Mouse (Mus musculus): ENCODE measurements around the gene Tmem259. TPM values are rescaled to one million over a fixed set of nuclear protein-coding genes. Genes with fewer than 3 reads are reported as not detected.

The Tmem259 gene
- total RNA-seq, 2 experiments from 2014 or later, result 136 TPM

DNA sequence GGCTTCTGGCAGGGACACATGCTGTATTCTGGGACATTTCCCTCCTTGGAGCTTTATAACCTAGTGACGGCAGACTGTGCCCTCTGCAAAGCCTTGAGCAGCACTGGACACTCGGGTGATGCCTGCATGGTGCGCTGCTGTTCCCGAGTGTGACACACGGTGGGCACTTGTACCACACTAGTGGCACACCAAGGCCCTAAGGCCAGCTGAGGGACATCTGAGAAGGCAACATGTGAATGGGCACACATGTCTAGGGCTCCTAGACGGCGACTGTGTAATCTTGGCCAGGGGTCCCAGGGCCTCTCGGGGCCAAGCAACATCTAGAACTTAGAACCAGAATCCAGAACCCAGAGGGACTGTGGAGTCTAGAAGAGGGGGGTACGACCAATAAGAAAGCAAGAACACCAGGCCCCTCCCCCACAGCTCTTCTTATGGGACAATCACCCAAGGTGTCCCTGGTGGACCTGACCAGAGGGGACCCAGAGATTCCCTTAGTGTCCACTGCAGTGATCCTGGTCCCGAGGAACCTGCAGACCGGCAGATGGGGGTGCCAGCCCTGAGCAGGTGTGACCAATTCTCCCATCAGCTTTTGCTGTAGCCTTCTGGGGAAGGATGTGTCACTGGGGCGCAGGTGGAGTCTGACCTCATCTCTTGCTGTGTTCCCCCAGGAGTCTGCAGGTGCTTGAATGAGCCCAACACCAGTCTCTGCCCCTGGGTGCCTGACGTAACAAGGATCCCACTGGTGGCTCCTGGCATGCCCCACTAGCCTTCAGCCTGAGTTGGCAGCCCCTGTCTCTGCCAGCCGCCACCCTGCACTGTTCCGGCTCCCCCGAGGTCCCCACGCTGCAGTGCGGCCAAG lies 53.9 kb downstream of the Tmem259 start:
- no peak for DNase-seq (ENCODE audit: extremely low spot score in 1 of 2, low spot score in 2 of 2)
- intact Hi-C loops (cut with DNase I), result no loop called here

DNA sequence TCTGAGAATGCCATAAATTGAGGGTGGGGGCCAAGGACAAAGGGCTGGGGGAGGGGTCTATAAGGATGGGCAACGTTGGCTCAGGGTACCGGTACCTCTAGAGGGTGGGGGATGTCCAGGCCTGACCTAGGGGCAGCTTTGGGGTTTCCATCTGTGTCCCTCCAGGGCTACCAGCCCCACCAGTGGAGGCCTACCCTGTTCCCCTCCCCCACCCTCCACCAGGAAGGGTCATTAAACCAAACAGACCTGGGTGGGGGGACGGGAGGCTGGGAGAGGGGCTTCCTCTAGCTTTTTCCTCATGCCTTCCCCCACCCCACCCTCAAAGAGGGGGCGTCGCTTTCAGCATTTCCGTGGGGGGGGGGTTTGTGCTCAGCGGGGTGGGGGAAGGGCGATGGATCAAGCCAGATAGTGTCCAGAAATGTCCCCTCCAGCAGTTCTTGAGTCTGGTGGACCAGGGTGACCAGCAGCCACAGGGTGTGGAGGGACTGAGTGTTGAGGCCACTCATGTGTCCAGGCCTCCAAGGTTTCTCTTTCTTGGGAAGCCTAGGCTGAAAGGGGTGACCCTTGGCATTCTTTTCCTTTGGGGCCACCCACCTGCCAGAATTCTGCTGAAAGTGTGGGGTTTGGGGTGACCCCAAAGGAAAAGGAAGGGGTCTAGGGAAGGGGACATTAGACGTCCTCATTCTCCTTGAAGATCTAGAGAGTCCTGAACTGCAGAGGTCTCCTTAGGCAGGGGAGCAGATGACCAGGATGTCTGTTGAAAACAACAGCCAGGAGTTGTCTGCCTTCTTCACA lies 55.0 kb downstream of the Tmem259 start:
- DNase-seq (ENCODE audit: extremely low spot score in 1 of 2, low spot score in 2 of 2), result peak in 1 of 2 experiments; percentile 50
- intact Hi-C loops (cut with DNase I), result no loop called here

DNA sequence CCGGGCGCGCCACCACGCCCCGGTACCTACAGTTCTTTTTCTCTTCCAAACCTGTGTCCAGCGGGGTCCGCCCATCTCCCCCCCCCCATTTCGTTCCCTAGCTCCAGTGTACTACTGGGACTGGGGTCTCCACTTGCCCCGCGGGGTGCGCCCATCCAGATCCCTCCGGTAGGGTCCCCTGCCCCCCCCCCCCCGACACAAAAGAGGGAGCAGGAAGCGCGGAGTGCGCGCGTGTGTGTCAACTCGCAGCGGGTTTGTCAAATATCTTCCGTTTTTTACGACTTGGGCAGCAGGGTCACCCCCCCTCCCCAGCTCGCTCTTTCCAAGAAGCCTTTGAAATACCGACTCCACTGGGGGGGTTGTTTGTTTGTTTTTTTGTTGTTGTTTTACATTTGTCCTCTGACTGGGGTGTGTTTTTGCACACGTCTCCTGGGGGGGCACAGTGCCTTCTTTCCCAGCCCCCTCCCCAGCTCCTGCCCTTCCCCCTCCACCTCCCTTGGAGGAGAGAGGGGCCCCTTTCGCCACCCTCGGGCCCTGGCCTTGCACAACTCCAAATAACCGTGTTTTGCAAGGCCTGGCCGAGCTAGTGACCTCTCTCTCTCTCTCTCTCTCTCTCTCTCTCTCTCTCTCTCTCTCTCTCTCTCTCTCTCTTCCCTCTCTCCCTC lies 56.0 kb downstream of the Tmem259 start:
- peak in 1 of 2 experiments; percentile 61 for DNase-seq (ENCODE audit: extremely low spot score in 1 of 2, low spot score in 2 of 2)
- intact Hi-C loops (cut with DNase I), result no loop called here

DNA sequence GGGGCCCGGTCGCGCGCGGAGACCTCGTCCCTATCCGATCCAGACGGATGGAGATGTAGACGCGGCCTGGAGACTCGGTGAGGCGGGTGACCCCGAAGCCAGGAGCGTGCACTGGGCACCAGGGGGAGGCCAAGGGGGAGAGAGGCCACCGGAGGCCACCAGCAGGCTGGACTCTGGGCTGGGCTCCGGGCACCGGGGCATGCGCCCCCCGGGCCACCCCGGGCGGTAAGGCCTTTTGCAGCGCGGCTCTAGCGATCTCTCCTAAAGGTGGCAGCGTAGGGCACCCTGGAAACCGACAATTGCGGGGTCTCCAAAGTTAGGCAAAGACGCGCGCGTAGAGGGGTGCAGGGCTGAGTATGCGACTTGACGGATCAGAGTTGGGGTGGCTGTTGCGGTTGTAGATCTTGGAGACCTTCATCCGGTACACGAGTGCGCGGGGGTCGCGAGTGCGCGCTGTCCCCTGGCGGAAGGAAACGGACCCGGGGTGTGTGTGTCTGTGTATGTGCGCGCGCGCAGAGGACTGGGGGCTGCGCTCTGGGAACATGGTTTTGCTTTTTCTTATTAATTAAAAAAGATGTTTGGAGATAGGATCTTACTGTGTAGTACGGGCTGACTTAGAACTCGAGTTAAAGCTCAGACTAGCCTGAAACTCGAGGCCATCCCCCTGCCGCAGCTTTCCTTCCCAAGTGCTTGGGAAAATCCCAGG lies 56.7 kb downstream of the Tmem259 start:
- intact Hi-C loops (cut with DNase I), result no loop called here
- peak in 1 of 2 experiments; percentile 80 for DNase-seq (ENCODE audit: extremely low spot score in 1 of 2, low spot score in 2 of 2)

- intact Hi-C loops (cut with DNase I), result no loop called here
- peak; percentile 77 to 93 for DNase-seq (ENCODE audit: extremely low spot score in 1 of 2, low spot score in 2 of 2)
These were observed 57.4 kb downstream of the Tmem259 start, which contains the start of gene Arid3a for GRCm38 (mm10) chr10:79926491-79927323. TSS of gene Arid3a (plus strand) at chr10:79927043.

- DNase-seq (ENCODE audit: extremely low spot score in 1 of 2, low spot score in 2 of 2), result no peak
- intact Hi-C loops (cut with DNase I), result loop anchor here (1.0 to 2.0 kb wide), 2 partner anchors 32 to 91 kb away; no protein-coding TSS in a partner anchor
These were observed 58.2 kb downstream of the Tmem259 start for GRCm38 (mm10) chr10:79925785-79926490.

DNA sequence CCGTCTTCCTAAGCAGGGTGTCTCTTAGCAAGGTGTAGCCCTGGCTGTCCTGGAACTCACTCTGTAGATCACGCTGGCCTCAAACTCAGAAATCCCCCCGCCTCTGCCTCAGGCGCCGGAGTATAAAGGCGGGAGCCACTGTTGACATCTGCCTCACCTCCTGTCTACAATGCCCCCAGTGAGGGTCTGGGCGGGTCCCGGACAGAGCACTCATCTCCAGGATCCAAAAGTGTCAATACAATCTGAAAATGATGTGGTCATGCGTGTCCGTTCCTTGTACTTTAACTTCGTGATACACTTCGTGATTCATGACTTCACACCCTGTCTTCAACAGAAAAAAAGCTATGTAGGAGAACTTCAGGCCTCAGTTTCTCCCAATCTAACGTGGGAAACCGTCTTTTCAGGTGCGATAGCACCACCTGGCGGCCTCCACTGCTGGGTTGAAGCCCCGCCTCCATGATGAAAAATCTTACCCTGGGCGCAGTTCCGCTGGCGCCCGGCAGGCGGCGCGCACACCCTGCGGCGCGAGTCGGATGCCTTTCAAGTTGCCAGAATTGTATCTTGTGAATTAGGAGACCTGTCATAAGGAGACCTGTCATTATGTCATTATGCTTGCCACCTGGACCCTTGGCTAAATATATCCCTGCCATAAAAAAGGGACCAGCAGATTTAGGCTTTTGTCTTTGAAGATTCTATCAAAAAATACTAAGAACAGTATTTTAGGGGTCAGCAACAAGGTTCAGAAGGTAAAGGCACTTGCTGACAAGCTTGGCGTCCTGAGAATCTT lies 58.9 kb downstream of the Tmem259 start:
- intact Hi-C loops (cut with DNase I), result loop anchor here (1.0 to 5.0 kb wide), 3 partner anchors 33 to 90 kb away; partner anchors contain the start of gene Elane
- DNase-seq (ENCODE audit: extremely low spot score in 1 of 2, low spot score in 2 of 2), result peak; percentile 88 to 90

Other genes starting within 250 kb of the Tmem259 start
- 10 to 100 TPM; 40.1 to 43.7 TPM for gene Polrmt, start 237.7 kb downstream of the Tmem259 start, total RNA-seq (2021)
- 1 to 10 TPM; 1.9 to 3.0 TPM for gene Fgf22, start 229.3 kb downstream of the Tmem259 start, total RNA-seq (2021)
- gene Rnf126, start 217.4 kb downstream of the Tmem259 start, total RNA-seq (2021), result 10 to 100 TPM; 90.7 to 95.8 TPM
- gene Fstl3, start 207.1 kb downstream of the Tmem259 start, total RNA-seq (2021), result 1 to 10 TPM; 1.7 to 2.6 TPM
- under 1 TPM; 0.32 to 0.54 TPM for gene Prss57, start 193.4 kb downstream of the Tmem259 start, total RNA-seq (2021)
- 100 to 1,000 TPM; 430 to 432 TPM for gene Palm, start 190.8 kb downstream of the Tmem259 start, total RNA-seq (2021)
- gene Misp, start 163.3 kb downstream of the Tmem259 start, total RNA-seq (2021), result under 1 TPM; 0.30 to 0.51 TPM
- gene Ptbp1, start 129.9 kb downstream of the Tmem259 start, total RNA-seq (2021), result 10 to 100 TPM; 58.2 to 62.2 TPM
- gene Prtn3, start 109.9 kb downstream of the Tmem259 start, total RNA-seq (2021), result 1 to 10 TPM; 4.5 to 5.2 TPM
- 100 to 1,000 TPM; 135 to 142 TPM for gene Plppr3, start 109.7 kb downstream of the Tmem259 start, total RNA-seq (2021)
- gene Elane, start 98.1 kb downstream of the Tmem259 start, total RNA-seq (2021), result not detected
- not detected for gene Cfd, start 93.5 kb downstream of the Tmem259 start, total RNA-seq (2021)
- 10 to 100 TPM; 55.4 to 61.9 TPM for gene Med16, start 75.4 kb downstream of the Tmem259 start, total RNA-seq (2021)
- not detected for gene Gm26602, start 73.5 kb downstream of the Tmem259 start, total RNA-seq (2021)
- 1 to 10 TPM; 6.8 to 8.4 TPM for gene Kiss1r, start 67.4 kb downstream of the Tmem259 start, total RNA-seq (2021)
- gene R3hdm4, start 63.1 kb downstream of the Tmem259 start, total RNA-seq (2021), result 100 to 1,000 TPM; 389 to 406 TPM
- 1 to 10 TPM; 6.0 to 7.1 TPM for gene Arid3a, start 57.3 kb downstream of the Tmem259 start, total RNA-seq (2021)
- gene Wdr18, start 24.2 kb downstream of the Tmem259 start, total RNA-seq (2021), result 10 to 100 TPM; 46.2 to 49.9 TPM
- gene Grin3b, start 13.6 kb downstream of the Tmem259 start, total RNA-seq (2021), result under 1 TPM; 0.24 to 0.28 TPM
- 10 to 100 TPM in 1 of 2 experiments, 1 to 10 TPM in 1; 8.9 to 12.4 TPM for gene Cnn2, start 4.3 kb upstream of the Tmem259 start, total RNA-seq (2021)
- gene Abca7, start 12.2 kb upstream of the Tmem259 start, total RNA-seq (2021), result 1 to 10 TPM; 8.5 to 9.8 TPM
- 1 to 10 TPM; 3.3 to 4.5 TPM for gene Arhgap45, start 32.3 kb upstream of the Tmem259 start, total RNA-seq (2021)
- 10 to 100 TPM; 64.1 to 66.0 TPM for gene Polr2e, start 55.5 kb upstream of the Tmem259 start, total RNA-seq (2021)
- gene Gpx4, start 62.8 kb upstream of the Tmem259 start, total RNA-seq (2021), result 100 to 1,000 TPM; 436 to 469 TPM
- 10 to 100 TPM; 20.4 to 21.2 TPM for gene Sbno2, start 121.2 kb upstream of the Tmem259 start, total RNA-seq (2021)
- gene Stk11, start 131.5 kb upstream of the Tmem259 start, total RNA-seq (2021), result 10 to 100 TPM; 81.6 to 93.4 TPM
- gene Atp5d, start 154.3 kb upstream of the Tmem259 start, total RNA-seq (2021), result 100 to 1,000 TPM; 342 to 379 TPM
- 100 to 1,000 TPM; 394 to 415 TPM for gene Cbarp, start 156.5 kb upstream of the Tmem259 start, total RNA-seq (2021)
- gene Midn, start 163.9 kb upstream of the Tmem259 start, total RNA-seq (2021), result 100 to 1,000 TPM in 1 of 2 experiments, 10 to 100 TPM in 1; 92.6 to 103 TPM
- 100 to 1,000 TPM; 138 to 151 TPM for gene Cirbp, start 181.7 kb upstream of the Tmem259 start, total RNA-seq (2021)
- 1 to 10 TPM; 4.5 TPM for gene 1600002K03Rik, start 188.6 kb upstream of the Tmem259 start, total RNA-seq (2021)
- gene Efna2, start 195.2 kb upstream of the Tmem259 start, total RNA-seq (2021), result 10 to 100 TPM; 18.4 to 19.1 TPM
- 10 to 100 TPM; 43.5 to 45.3 TPM for gene Mum1, start 242.1 kb upstream of the Tmem259 start, total RNA-seq (2021)

Measured in left cerebral cortex, postnatal 10 days (tissue).